Mouse (Mus musculus) retina, postnatal 1 day (tissue): ENCODE results near the gene Slc7a6.

ENCODE experiments used
- DNase-seq: peaks from one replicate; pipeline ENCODE4 v3.0.0-alpha.2; 2012

Gene Slc7a6

GRCm38 (mm10) chr8:106168356-106169016, at the start of gene Slc7a6:
Gene Slc7a6 (plus strand): TSS chr8:106168857.
- peak; percentile 90 for DNase-seq

- no peak for DNase-seq
Measured at GRCm38 (mm10) chr8:106123443-106123842, 45.2 kb upstream of the Slc7a6 start.

- DNase-seq: no peak
Measured at GRCm38 (mm10) chr8:106126055-106126454, 42.6 kb upstream of the Slc7a6 start.

- DNase-seq: no peak
Measured at GRCm38 (mm10) chr8:106127054-106127453, 41.6 kb upstream of the Slc7a6 start.

GRCm38 (mm10) chr8:106127882-106128410, 40.7 kb upstream of the Slc7a6 start:
- DNase-seq: no peak

- DNase-seq: no peak
Measured at GRCm38 (mm10) chr8:106129232-106129930, 39.3 kb upstream of the Slc7a6 start.

- DNase-seq: no peak
Measured at GRCm38 (mm10) chr8:106129997-106130396, 38.7 kb upstream of the Slc7a6 start.

- DNase-seq: no peak
Measured at GRCm38 (mm10) chr8:106130505-106130904, 38.2 kb upstream of the Slc7a6 start.

- no peak for DNase-seq
Measured at GRCm38 (mm10) chr8:106131021-106131420, 37.6 kb upstream of the Slc7a6 start.

GRCm38 (mm10) chr8:106131488-106132222, 37.0 kb upstream of the Slc7a6 start:
- no peak for DNase-seq

- no peak for DNase-seq
Measured at GRCm38 (mm10) chr8:106132356-106132755, 36.3 kb upstream of the Slc7a6 start.

- no peak for DNase-seq
Measured at GRCm38 (mm10) chr8:106133526-106133925, 35.1 kb upstream of the Slc7a6 start.

GRCm38 (mm10) chr8:106133946-106134345, 34.7 kb upstream of the Slc7a6 start:
- no peak for DNase-seq

- peak; percentile 58 for DNase-seq
Measured at GRCm38 (mm10) chr8:106134751-106135571, 33.7 kb upstream of the Slc7a6 start.

- no peak for DNase-seq
Measured at GRCm38 (mm10) chr8:106135672-106136071, 33.0 kb upstream of the Slc7a6 start.

GRCm38 (mm10) chr8:106136156-106137130, 32.2 kb upstream of the Slc7a6 start, which contains the start of gene Esrp2:
Gene Esrp2 (minus strand): TSS chr8:106136974.
- DNase-seq: peak; percentile 30

- no peak for DNase-seq
Measured at GRCm38 (mm10) chr8:106137218-106137905, 31.3 kb upstream of the Slc7a6 start.

GRCm38 (mm10) chr8:106137906-106138477, 30.7 kb upstream of the Slc7a6 start:
- peak; percentile 50 for DNase-seq

- DNase-seq: no peak
Measured at GRCm38 (mm10) chr8:106138616-106139015, 30.0 kb upstream of the Slc7a6 start.

- DNase-seq: no peak
Measured at GRCm38 (mm10) chr8:106140191-106140590, 28.5 kb upstream of the Slc7a6 start.
